Mouse (Mus musculus): Measurements from ENCODE around the gene Unc13d. TPM values are rescaled to one million over a fixed set of nuclear protein-coding genes. Genes with fewer than 3 reads are reported as not detected.
A peak's percentile ranks its signal among the peaks of the same experiment; 100 is the strongest.

The Unc13d gene
- polyA plus RNA-seq, 1 experiment from 2014 or later = 14.9 TPM

DNA sequence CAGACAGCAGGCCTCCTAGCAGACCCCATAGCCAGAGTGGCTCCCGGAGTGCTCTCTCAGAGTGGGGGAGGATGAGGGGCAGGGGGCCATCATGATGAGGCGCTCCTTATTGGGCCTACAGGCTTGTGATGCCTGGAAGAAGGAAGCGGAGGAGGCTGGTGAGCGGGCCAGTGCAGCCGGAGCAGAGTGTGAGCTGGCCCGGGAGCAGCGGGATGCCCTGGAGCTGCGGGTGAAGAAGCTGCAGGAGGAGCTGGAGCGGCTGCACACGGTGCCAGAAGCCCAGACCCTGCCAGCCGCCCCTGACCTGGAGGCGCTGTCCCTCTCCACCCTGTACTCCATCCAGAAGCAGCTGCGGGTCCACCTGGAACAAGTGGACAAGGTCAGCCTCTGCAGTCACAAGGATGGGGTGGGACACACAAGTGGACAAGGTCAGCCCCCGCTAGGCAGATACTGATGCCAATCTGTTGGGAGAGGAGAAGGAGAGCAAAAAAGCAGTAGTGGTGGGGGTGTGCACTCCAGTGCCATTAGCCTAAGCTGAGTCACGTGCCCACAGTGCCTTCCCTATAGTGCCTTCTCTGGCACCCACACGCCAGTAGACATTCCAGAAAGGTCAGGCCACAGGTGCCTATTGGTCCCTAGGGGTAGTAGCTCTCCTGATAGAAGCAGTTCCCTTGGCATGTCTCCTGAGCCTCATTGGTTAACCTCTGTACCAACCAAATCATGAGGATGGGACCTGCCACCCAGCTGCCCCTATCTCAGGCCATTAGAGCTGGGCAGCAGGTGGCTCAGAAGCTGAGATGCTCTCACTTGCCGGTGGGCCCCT, 18.7 kb downstream of the Unc13d start:
- Histone ChIP-seq H3K9me3 (ENCODE audit: low read length) (no peaks in the 10 kb centered on the region), H3K4me2 (replicated peaks; ENCODE audit: low read depth, low read length) (no peak overlapping the region), H3K36me3 (ENCODE audit: insufficient read depth, low read length) (peaks cover 14% of the 10 kb centered on the region), H3K27ac (ENCODE audit: low read length) (peak overlapping the region; percentile 89; the same call in 1 of the 2 replicates), H3K9ac (replicated peaks; ENCODE audit: low read depth) (no peak overlapping the region), H3K27me3 (replicated peaks; ENCODE audit: insufficient read depth, low read length) (no peaks in the 10 kb centered on the region), H3K4me1 (ENCODE audit: insufficient read depth, low read depth, low read length) (no peaks in the 10 kb centered on the region), H3K4me3 (ENCODE audit: low read depth, low read length) (no peak overlapping the region)
- WGBS = 84% methylated on average over 17 of the region's 17 CpGs
- no peak for TF ChIP-seq EP300 (IDR thresholded peaks at IDR 0.05)
- TF ChIP-seq CTCF (IDR thresholded peaks at IDR 0.05) = no peak
- DNase-seq (ENCODE audit: low spot score) (no peak), ATAC-seq (no peak)

DNA sequence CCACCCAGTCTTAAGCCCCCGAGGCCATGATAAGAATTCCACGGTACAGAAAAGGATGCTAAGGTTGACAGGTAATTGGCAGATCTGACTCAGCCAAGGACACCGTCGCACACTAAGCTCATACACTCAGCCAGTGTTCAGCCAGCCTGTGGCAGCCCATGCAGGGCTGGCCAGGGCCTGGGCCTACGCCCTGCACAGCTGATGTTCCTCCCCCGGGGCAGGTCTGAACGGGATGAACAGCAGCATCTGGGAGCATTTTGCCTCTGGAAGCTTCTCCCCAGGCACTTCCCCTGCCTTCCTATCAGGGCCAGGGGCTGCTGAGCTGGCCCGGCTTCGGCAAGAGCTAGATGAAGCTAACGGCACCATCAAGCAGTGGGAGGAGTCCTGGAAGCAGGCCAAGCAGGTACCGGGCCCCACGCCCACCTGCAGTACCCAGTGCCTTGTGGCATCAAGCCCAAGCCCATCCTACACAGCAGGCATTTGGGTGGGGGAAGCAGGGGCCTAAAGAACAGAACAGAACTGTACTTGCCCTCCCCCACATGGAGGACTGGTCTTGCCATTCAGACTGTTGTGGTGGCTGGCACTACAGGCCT, 19.6 kb downstream of the Unc13d start:
- Histone ChIP-seq H3K4me2 (replicated peaks; ENCODE audit: low read depth, low read length) (no peak overlapping the region), H3K27me3 (replicated peaks; ENCODE audit: insufficient read depth, low read length) (no peaks in the 10 kb centered on the region), H3K4me1 (ENCODE audit: insufficient read depth, low read depth, low read length) (no peaks in the 10 kb centered on the region), H3K36me3 (ENCODE audit: insufficient read depth, low read length) (peaks cover 14% of the 10 kb centered on the region), H3K9ac (replicated peaks; ENCODE audit: low read depth) (no peak overlapping the region), H3K27ac (ENCODE audit: low read length) (no peak overlapping the region), H3K9me3 (ENCODE audit: low read length) (no peaks in the 10 kb centered on the region), H3K4me3 (ENCODE audit: low read depth, low read length) (no peak overlapping the region)
- 71% methylated on average over 12 of the region's 12 CpGs for WGBS
- no peak for DNase-seq (ENCODE audit: low spot score)
- no peak for ATAC-seq
- no peak for TF ChIP-seq EP300 (IDR thresholded peaks at IDR 0.05)
- TF ChIP-seq CTCF (IDR thresholded peaks at IDR 0.05) = no peak

DNA sequence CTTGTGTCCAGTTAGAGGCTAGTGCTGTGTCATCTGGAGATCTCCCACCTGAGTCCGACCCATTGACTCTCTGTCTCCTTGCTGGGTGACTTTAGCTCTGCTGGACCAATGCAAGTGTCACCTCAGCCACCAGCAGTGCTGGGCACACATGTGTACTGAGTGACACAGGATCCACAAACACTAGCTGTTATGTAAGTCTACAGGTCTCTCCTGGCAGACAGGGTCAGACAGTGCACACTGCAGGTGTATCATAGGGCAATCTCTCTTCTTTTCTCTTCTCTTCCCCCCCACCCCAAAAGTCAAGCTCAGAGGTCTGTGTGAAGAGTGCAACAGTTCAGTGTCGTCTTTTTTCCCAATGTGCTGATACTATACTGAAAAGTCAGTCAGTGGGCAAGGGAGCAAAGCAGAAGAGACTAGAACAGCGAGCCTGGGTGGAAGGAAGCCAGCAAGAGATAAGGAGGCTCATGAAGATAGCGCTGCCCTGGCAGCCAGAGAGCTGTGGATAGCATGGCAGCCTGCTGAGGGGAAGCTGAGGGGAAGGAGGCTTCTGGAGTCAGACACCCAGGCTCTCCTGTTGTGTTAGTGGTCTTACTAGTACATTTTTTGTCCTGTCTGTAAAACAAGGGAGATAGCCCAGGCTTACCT, 20.4 kb downstream of the Unc13d start:
- no peaks in the 10 kb centered on the region for H3K4me1 ChIP-seq (ENCODE audit: insufficient read depth, low read depth, low read length)
- H3K4me2 ChIP-seq (replicated peaks; ENCODE audit: low read depth, low read length) = no peak overlapping the region
- H3K27ac ChIP-seq (ENCODE audit: low read length) = no peak overlapping the region
- WGBS = 67% methylated on average over 4 of the region's 4 CpGs
- TF ChIP-seq CTCF (IDR thresholded peaks at IDR 0.05) (no peak), EP300 (IDR thresholded peaks at IDR 0.05) (no peak)
- H3K36me3 ChIP-seq (ENCODE audit: insufficient read depth, low read length) = peaks cover 16% of the 10 kb centered on the region
- H3K27me3 ChIP-seq (replicated peaks; ENCODE audit: insufficient read depth, low read length) = no peaks in the 10 kb centered on the region
- no peak overlapping the region for H3K9ac ChIP-seq (replicated peaks; ENCODE audit: low read depth)
- DNase-seq (ENCODE audit: low spot score) (no peak), ATAC-seq (no peak)
- no peaks in the 10 kb centered on the region for H3K9me3 ChIP-seq (ENCODE audit: low read length)
- H3K4me3 ChIP-seq (ENCODE audit: low read depth, low read length) = no peak overlapping the region

DNA sequence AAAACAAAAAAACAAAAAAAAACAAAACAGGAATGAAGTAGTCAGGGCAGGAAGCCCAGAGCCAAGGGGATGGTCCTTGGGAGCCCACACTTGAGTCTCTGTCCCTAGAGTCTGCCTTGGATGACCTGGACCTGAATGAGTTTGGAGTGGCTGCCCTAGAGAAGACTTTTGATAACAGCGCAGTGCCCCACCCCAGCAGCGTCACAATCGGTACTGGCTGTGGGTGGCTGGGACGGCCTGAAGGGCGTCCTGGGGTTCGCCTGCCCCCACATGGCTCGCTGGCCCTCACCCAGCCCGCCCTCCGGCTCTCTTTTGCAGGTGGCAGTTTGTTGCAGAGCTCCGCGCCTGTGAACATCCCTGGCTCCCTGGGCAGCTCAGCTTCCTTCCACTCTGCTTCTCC, 21.9 kb downstream of the Unc13d start:
- H3K4me1 ChIP-seq (ENCODE audit: insufficient read depth, low read depth, low read length) = no peaks in the 10 kb centered on the region
- no peak for DNase-seq (ENCODE audit: low spot score)
- H3K9me3 ChIP-seq (ENCODE audit: low read length) = no peaks in the 10 kb centered on the region
- H3K27ac ChIP-seq (ENCODE audit: low read length) = no peak overlapping the region
- ATAC-seq = no peak
- H3K4me3 ChIP-seq (ENCODE audit: low read depth, low read length) = no peak overlapping the region
- H3K27me3 ChIP-seq (replicated peaks; ENCODE audit: insufficient read depth, low read length) = no peaks in the 10 kb centered on the region
- TF ChIP-seq EP300 (IDR thresholded peaks at IDR 0.05) (no peak), CTCF (IDR thresholded peaks at IDR 0.05) (no peak)
- no peak overlapping the region for H3K9ac ChIP-seq (replicated peaks; ENCODE audit: low read depth)
- H3K36me3 ChIP-seq (ENCODE audit: insufficient read depth, low read length) = peaks cover 18% of the 10 kb centered on the region
- no peak overlapping the region for H3K4me2 ChIP-seq (replicated peaks; ENCODE audit: low read depth, low read length)
- 88% methylated on average over 10 of the region's 11 CpGs for WGBS

DNA sequence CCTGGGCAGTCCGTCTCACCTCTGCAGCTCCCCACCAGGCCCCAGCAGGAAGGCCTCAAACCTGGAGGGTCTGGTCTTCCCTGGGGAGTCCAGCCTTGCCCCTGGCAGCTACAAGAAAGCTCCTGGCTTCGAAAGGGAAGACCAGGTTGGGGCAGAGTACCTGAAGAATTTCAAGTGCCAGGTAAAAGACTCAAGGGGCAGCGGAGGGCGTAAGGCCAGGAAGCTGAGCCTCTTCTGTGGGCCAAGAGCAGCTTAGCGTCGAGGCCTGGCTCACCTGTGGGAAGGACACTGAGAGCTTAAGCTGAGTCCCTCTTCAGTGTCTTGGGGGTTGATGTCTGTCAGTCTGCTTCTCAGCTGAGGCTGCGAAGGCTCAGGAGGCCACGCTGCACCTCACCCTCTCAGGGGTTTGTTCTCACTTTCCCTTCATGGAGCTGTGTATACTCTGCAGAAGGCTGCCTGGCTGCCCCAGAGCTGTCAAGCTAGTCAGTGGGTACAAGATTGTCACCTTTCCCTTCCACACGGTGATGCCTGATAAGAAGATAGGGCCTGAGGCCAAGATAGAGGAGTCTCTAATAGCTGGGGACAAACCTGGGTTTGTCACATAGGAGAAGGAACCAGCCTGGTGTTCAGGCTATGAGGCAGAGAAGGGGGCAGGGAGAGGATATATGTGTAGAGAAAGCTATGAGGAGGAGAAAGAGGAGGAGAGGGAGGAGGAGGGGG, 24.1 kb downstream of the Unc13d start:
- Histone ChIP-seq H3K4me2 (replicated peaks; ENCODE audit: low read depth, low read length) (no peak overlapping the region), H3K27ac (ENCODE audit: low read length) (peak overlapping the region; percentile 68), H3K9ac (replicated peaks; ENCODE audit: low read depth) (no peak overlapping the region), H3K4me3 (ENCODE audit: low read depth, low read length) (no peak overlapping the region), H3K4me1 (ENCODE audit: insufficient read depth, low read depth, low read length) (no peaks in the 10 kb centered on the region), H3K36me3 (ENCODE audit: insufficient read depth, low read length) (peaks cover 17% of the 10 kb centered on the region), H3K9me3 (ENCODE audit: low read length) (no peaks in the 10 kb centered on the region), H3K27me3 (replicated peaks; ENCODE audit: insufficient read depth, low read length) (no peaks in the 10 kb centered on the region)
- WGBS = 66% methylated on average over 9 of the region's 9 CpGs
- peak; percentile 73 for ATAC-seq
- peak; percentile 73 for DNase-seq (ENCODE audit: low spot score)
- TF ChIP-seq EP300 (IDR thresholded peaks at IDR 0.05) = no peak; the same call in 1 of the 2 replicates
- TF ChIP-seq CTCF (IDR thresholded peaks at IDR 0.05) = no peak

DNA sequence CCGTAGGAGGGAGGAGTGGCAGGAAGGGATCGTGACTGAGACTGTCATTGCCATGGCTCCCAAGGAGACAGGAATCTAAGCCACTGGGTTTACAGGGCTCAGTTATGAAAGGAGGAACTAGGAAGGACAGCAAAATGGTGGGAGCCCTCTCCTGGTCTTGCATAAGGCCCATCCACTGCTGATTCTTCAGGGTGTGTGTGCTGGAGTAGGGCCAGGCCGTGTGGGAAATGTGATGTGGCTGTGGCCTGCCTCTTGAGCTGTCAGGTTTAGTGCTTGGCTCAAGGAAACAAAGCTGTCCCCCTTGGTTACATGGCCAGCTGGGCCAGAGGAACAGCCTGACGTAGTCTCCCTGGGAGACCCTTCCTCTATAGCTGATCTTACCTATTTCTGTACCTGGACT, 27.6 kb downstream of the Unc13d start:
- no peaks in the 10 kb centered on the region for H3K4me1 ChIP-seq (ENCODE audit: insufficient read depth, low read depth, low read length)
- H3K27me3 ChIP-seq (replicated peaks; ENCODE audit: insufficient read depth, low read length) = no peaks in the 10 kb centered on the region
- no peak for TF ChIP-seq CTCF (IDR thresholded peaks at IDR 0.05)
- peak; percentile 17; the same call in 1 of the 2 replicates for TF ChIP-seq EP300 (IDR thresholded peaks at IDR 0.05)
- H3K4me2 ChIP-seq (replicated peaks; ENCODE audit: low read depth, low read length) = no peak overlapping the region
- H3K9me3 ChIP-seq (ENCODE audit: low read length) = no peaks in the 10 kb centered on the region
- peaks cover 28% of the 10 kb centered on the region for H3K36me3 ChIP-seq (ENCODE audit: insufficient read depth, low read length)
- no peak overlapping the region for H3K9ac ChIP-seq (replicated peaks; ENCODE audit: low read depth)
- no peak overlapping the region for H3K4me3 ChIP-seq (ENCODE audit: low read depth, low read length)
- peak overlapping the region; percentile 80 for H3K27ac ChIP-seq (ENCODE audit: low read length)
- DNase-seq (ENCODE audit: low spot score) (peak; percentile 71), ATAC-seq (peak; percentile 72)
- 63% methylated on average over 4 of the region's 4 CpGs for WGBS
